Mouse (Mus musculus) myocyte (in vitro differentiated cells): ENCODE data around the gene Trim27.

Experiments
- CEBPB ChIP-seq: IDR thresholded peaks from 2 replicates; pipeline ENCODE4 v1.6.1; 2011; ENCODE audit warnings: mild to moderate bottlenecking, moderate library complexity; ENCODE audit not compliant: poor library complexity, insufficient read depth, severe bottlenecking
- MAX ChIP-seq: IDR thresholded peaks from one replicate; pipeline ENCODE4 v1.6.1; 2011; ENCODE audit warnings: low read depth, mild to moderate bottlenecking, control low read depth
- MYOD1 ChIP-seq, 3 experiments: IDR thresholded peaks; one replicate each; pipeline ENCODE4 v1.6.1; 2011; ENCODE audit warnings: control low read depth in 2 of 3, low read depth in 2 of 3, mild to moderate bottlenecking in 2 of 3, moderate library complexity in 1 of 3; ENCODE audit not compliant: insufficient read length in 2 of 3, control insufficient read depth in 1 of 3
- POLR2A ChIP-seq: IDR thresholded peaks from one replicate; pipeline ENCODE4 v1.6.1; 2011; ENCODE audit warnings: low read depth, mild to moderate bottlenecking, control low read depth, moderate library complexity; ENCODE audit not compliant: insufficient read length
- POLR2AphosphoS2 ChIP-seq: IDR thresholded peaks from one replicate; pipeline ENCODE4 v1.6.1; 2011; ENCODE audit warnings: low read depth, control low read depth; ENCODE audit not compliant: insufficient read length
- SRF ChIP-seq: IDR thresholded peaks from one replicate; pipeline ENCODE4 v1.6.1; 2011; ENCODE audit warnings: low read depth; ENCODE audit not compliant: control insufficient read depth, insufficient read length
- TCF12 ChIP-seq: IDR thresholded peaks from one replicate; pipeline ENCODE4 v1.6.1; 2011; ENCODE audit warnings: mild to moderate bottlenecking, control low read depth; ENCODE audit not compliant: poor library complexity, insufficient read depth, severe bottlenecking
- USF1 ChIP-seq: IDR thresholded peaks from one replicate; pipeline ENCODE4 v1.6.1; 2011; ENCODE audit warnings: low read depth, mild to moderate bottlenecking, control low read depth, moderate library complexity

GRCm38 (mm10) chr13:21233732-21234705 lies 54.8 kb downstream of the Trim27 start:
- TF ChIP-seq USF1 (peak; percentile 62), POLR2A (no peak), TCF12 (no peak), MAX (no peak), MYOD1 (IDR thresholded peaks at IDR 0.05; ENCODE audit: control insufficient read depth in 1 of 3, insufficient read length in 2 of 3, low read depth in 2 of 3) (no peak), POLR2AphosphoS2 (no peak), SRF (no peak), CEBPB (no peak)
